Mouse (Mus musculus): ENCODE measurements around the gene Hist1h2bh.

Gene Hist1h2bh

GRCm38 (mm10) chr13:23573034-23573897 lies 30.1 kb upstream of the Hist1h2bh start:
- WGBS = 10% methylated on average over 20 of the region's 20 CpGs

- 33% methylated on average over 2 of the region's 2 CpGs for WGBS
Measured at GRCm38 (mm10) chr13:23572218-23573033, 29.2 kb upstream of the Hist1h2bh start.

- WGBS = 1% methylated on average over 18 of the region's 34 CpGs
Measured at GRCm38 (mm10) chr13:23571504-23572217, 28.5 kb upstream of the Hist1h2bh start.

DNA sequence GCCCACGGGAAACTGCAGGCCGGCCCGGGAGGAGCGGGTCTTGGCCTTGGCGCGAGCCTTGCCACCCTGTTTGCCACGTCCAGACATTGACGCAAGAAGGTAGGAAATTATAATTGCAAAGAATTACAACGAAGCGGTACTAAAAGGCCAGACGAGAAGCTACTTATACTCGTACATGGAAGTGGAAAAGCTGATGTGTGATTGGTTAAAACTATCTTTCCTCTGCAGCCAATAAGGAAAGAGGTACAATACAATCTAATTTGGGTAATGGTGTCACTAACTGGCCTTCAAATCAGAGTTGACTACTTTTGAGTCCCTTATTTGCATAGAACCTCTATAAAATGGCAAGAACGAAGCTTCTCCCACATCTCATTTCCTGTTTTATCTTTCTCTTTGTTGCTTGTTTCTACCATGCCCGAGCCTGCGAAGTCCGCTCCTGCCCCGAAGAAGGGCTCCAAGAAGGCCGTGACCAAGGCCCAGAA lies 27.9 kb upstream of the Hist1h2bh start, which contains the start of the genes Hist1h2ae and Hist1h2bg:
Gene Hist1h2ae, minus strand, starts transcription at position 199 of the 482 bp plus-strand sequence.
Gene Hist1h2bg, plus strand, starts transcription at position 375 of the 482 bp plus-strand sequence.
- under 1% methylated on average over 18 of the region's 18 CpGs for WGBS

GRCm38 (mm10) chr13:23570261-23571021 lies 27.2 kb upstream of the Hist1h2bh start:
- 2% methylated on average over 29 of the region's 41 CpGs for WGBS

GRCm38 (mm10) chr13:23564482-23564881 lies 21.3 kb upstream of the Hist1h2bh start:
- 91% methylated on average over 2 of the region's 2 CpGs for WGBS

GRCm38 (mm10) chr13:23562699-23563462 lies 19.7 kb upstream of the Hist1h2bh start:
- WGBS = under 1% methylated on average over 18 of the region's 18 CpGs

- WGBS = under 1% methylated on average over 58 of the region's 67 CpGs
Measured at GRCm38 (mm10) chr13:23561883-23562659, 18.9 kb upstream of the Hist1h2bh start, which contains the start of gene Hist1h3e. Hist1h3e (minus strand) TSS chr13:23562369.

GRCm38 (mm10) chr13:23561531-23561882 lies 18.3 kb upstream of the Hist1h2bh start:
- WGBS = 0% methylated on average over 2 of the region's 5 CpGs

- WGBS = 18% methylated on average over 2 of the region's 2 CpGs
Measured at GRCm38 (mm10) chr13:23560699-23561098, 17.5 kb upstream of the Hist1h2bh start.

DNA sequence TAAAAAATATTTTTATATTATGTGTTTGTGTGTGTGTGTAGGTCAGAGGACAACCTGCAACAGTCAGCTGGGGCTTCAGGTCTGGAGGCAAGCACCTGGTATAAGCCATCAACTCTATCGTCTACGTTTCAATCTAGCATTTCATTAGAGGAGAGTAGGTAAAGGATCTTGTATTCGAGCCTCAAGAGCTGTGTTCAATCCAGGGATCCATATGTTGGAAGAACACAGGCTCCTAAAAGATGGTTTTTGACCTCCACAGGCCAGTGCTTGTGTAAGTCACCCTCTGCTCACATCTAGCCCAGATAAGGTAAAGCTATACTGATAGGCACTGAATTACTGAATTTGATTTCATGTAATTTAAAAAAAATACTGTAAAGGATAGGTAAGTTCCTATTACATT lies 13.7 kb upstream of the Hist1h2bh start:
- 57% methylated on average over 3 of the region's 3 CpGs for WGBS

DNA sequence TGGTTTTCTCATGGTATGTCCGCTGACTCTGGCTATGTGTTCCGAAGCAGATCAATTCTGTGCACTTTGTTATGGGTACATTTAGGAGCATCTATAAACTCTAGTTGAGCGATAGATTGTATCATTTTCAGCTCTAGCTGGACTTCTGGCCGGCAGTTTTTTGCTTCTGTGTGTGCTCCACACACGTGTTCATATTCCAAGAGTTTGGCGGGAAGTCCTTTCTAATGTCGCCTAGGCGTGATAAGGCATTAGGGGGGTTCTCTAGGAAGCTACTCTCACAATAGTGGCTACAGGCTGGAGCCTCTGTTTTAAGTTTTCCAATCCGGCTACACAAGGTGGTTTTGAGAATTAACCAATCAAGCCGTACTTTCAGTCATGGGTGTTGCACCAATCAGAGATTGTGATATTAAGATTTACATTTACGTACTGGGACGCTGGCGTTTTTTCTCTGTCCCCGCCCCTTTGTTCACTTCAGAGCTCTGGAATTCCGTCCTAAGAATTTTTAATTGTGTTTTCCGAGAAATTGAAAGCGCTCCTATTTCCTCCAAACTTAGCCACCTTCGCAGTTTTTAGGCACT lies 12.7 kb upstream of the Hist1h2bh start:
- WGBS = under 1% methylated on average over 18 of the region's 18 CpGs

- under 1% methylated on average over 54 of the region's 54 CpGs for WGBS
Measured at GRCm38 (mm10) chr13:23554925-23555838, 12.0 kb upstream of the Hist1h2bh start.

DNA sequence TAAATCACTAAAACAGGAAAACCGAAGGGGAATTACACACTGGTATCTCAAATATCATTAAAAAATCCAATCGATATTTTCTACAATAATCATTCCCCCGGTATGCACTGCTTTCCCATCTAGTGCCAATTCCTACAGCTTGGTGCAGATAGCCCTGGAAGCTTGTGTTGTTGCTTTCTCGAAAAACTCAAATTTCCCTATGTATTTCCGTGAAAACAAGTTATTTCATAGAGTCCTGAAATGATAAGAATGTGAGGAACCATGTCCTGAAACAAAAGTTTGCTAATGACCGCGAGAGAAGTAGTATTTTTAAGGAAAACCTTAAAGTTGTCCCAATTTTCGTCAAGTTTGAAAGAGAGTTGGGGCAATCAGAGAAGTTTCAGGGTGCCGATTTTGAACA lies 11.2 kb upstream of the Hist1h2bh start:
- WGBS = 16% methylated on average over 9 of the region's 9 CpGs

GRCm38 (mm10) chr13:23552962-23553361 lies 9.8 kb upstream of the Hist1h2bh start, which contains the start of gene Hist1h1d:
Hist1h1d (plus strand) TSS chr13:23553262.

GRCm38 (mm10) chr13:23551931-23552914 lies 9.0 kb upstream of the Hist1h2bh start:
- 43% methylated on average over 8 of the region's 8 CpGs for WGBS
